Mouse (Mus musculus): ENCODE measurements around the gene Ddi2.

GRCm38 (mm10) chr4:141751419-141752075 is 28.3 kb upstream of the Ddi2 start:
- no peak for TF ChIP-seq CTCF (IDR thresholded peaks at IDR 0.05; ENCODE audit: borderline replicate concordance, insufficient read depth, low read depth, low read length)
- TF ChIP-seq POLR2A (IDR thresholded peaks at IDR 0.05; ENCODE audit: borderline replicate concordance, insufficient read depth, low read length): no peak
